Mouse (Mus musculus): ENCODE results near the gene Csmd2. TPM values are rescaled to one million over a fixed set of nuclear protein-coding genes. Genes with fewer than 3 reads are reported as not detected.
"Not testable (repeated sequence)": the region's sequence is repeated elsewhere in the genome, so short reads cannot be mapped to it uniquely, and the experiment has no call there.

Gene Csmd2
- total RNA-seq, 1 experiment, result 0.80 TPM

GRCm38 (mm10) chr4:128506878-128507277 lies 519.2 kb downstream of the Csmd2 start:
- no peaks in the 10 kb centered on the region for H3K9me3 ChIP-seq (ENCODE audit: control insufficient read depth, insufficient read depth, low read depth, low read length)
- H3K27ac ChIP-seq (ENCODE audit: insufficient read depth, low read depth, low read length, poor library complexity, severe bottlenecking), result no peak overlapping the region
- no peak for DNase-seq (ENCODE audit: low read depth, low spot score)
- H3K4me1 ChIP-seq (ENCODE audit: control insufficient read depth in 2 of 2, insufficient read depth in 2 of 2, low read length in 2 of 2, poor library complexity in 1 of 2), result no peaks in the 10 kb centered on the region
- H3K36me3 ChIP-seq (ENCODE audit: control insufficient read depth, insufficient read depth, low read length, poor library complexity, severe bottlenecking), result no peaks in the 10 kb centered on the region
- H3K4me3 ChIP-seq (ENCODE audit: insufficient read depth in 1 of 2, low read depth in 1 of 2, low read length in 2 of 2, poor library complexity in 1 of 2, severe bottlenecking in 1 of 2), result no peak overlapping the region
- H3K9ac ChIP-seq (ENCODE audit: insufficient read depth, low read depth, low read length, poor library complexity, severe bottlenecking), result no peak overlapping the region
- in situ Hi-C loops (cut with MboI; ENCODE audit: low sequenced_read_pairs in 2 of 2, unreplicated experiment in 2 of 2), result no loop called here
- TF ChIP-seq CHD2 (IDR thresholded peaks at IDR 0.05; ENCODE audit: low read depth, low read length) (no peak), ZC3H11A (IDR thresholded peaks at IDR 0.05; ENCODE audit: borderline replicate concordance, low read depth, low read length) (no peak), HCFC1 (IDR thresholded peaks at IDR 0.05; ENCODE audit: borderline replicate concordance, insufficient read depth, low read length) (no peak), ZNF384 (IDR thresholded peaks at IDR 0.05; ENCODE audit: low read depth, low read length) (no peak), MAFK (IDR thresholded peaks at IDR 0.05; ENCODE audit: insufficient read depth, low read depth, low read length) (no peak)

DNA sequence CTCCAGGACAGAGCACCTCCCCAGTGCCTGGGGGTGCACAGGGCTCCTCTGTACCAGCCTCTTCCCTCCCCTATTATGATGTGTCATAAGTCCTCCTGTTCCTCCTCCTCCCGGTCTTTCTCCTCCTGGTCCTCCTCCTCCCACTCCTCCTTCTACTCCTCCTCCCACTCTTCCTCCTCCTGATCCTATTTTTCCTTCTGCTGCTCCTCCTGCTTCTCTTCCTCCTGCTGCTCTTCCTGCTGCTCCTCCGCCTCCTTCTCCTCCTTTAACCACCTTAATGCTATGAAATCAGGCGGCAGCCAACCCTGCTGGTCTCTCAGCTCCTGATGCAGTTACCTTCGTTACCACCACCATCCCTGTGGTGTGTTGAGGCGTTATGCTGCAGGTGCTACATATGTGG lies 522.2 kb downstream of the Csmd2 start:
- no peak for TF ChIP-seq CHD2 (IDR thresholded peaks at IDR 0.05; ENCODE audit: low read depth, low read length)
- no peak for TF ChIP-seq ZNF384 (IDR thresholded peaks at IDR 0.05; ENCODE audit: low read depth, low read length)
- TF ChIP-seq ZC3H11A (IDR thresholded peaks at IDR 0.05; ENCODE audit: borderline replicate concordance, low read depth, low read length), result no peak
- no peak for TF ChIP-seq HCFC1 (IDR thresholded peaks at IDR 0.05; ENCODE audit: borderline replicate concordance, insufficient read depth, low read length)
- TF ChIP-seq MAFK (IDR thresholded peaks at IDR 0.05; ENCODE audit: insufficient read depth, low read depth, low read length), result no peak
- in situ Hi-C loops (cut with MboI; ENCODE audit: low sequenced_read_pairs in 2 of 2, unreplicated experiment in 2 of 2), result no loop called here

GRCm38 (mm10) chr4:128514496-128514895 lies 526.8 kb downstream of the Csmd2 start:
- H3K36me3 ChIP-seq (ENCODE audit: control insufficient read depth, insufficient read depth, low read length, poor library complexity, severe bottlenecking), result no peaks in the 10 kb centered on the region
- H3K4me3 ChIP-seq (ENCODE audit: insufficient read depth in 1 of 2, low read depth in 1 of 2, low read length in 2 of 2, poor library complexity in 1 of 2, severe bottlenecking in 1 of 2), result no peak overlapping the region
- H3K4me1 ChIP-seq (ENCODE audit: control insufficient read depth in 2 of 2, insufficient read depth in 2 of 2, low read length in 2 of 2, poor library complexity in 1 of 2), result no peaks in the 10 kb centered on the region
- H3K9ac ChIP-seq (ENCODE audit: insufficient read depth, low read depth, low read length, poor library complexity, severe bottlenecking), result no peak overlapping the region
- no peaks in the 10 kb centered on the region for H3K9me3 ChIP-seq (ENCODE audit: control insufficient read depth, insufficient read depth, low read depth, low read length)
- TF ChIP-seq HCFC1 (IDR thresholded peaks at IDR 0.05; ENCODE audit: borderline replicate concordance, insufficient read depth, low read length), result no peak
- TF ChIP-seq ZC3H11A (IDR thresholded peaks at IDR 0.05; ENCODE audit: borderline replicate concordance, low read depth, low read length), result no peak
- TF ChIP-seq CHD2 (IDR thresholded peaks at IDR 0.05; ENCODE audit: low read depth, low read length), result no peak
- no peak for TF ChIP-seq ZNF384 (IDR thresholded peaks at IDR 0.05; ENCODE audit: low read depth, low read length)
- TF ChIP-seq MAFK (IDR thresholded peaks at IDR 0.05; ENCODE audit: insufficient read depth, low read depth, low read length), result no peak
- H3K27ac ChIP-seq (ENCODE audit: insufficient read depth, low read depth, low read length, poor library complexity, severe bottlenecking), result no peak overlapping the region
- in situ Hi-C loops (cut with MboI; ENCODE audit: low sequenced_read_pairs in 2 of 2, unreplicated experiment in 2 of 2), result no loop called here
- no peak for DNase-seq (ENCODE audit: low read depth, low spot score)

More for the DNA sequence above, 522.2 kb downstream of the Csmd2 start:
- Histone ChIP-seq H3K27ac (ENCODE audit: insufficient read depth, low read depth, low read length, poor library complexity, severe bottlenecking) (no peak overlapping the region), H3K36me3 (ENCODE audit: control insufficient read depth, insufficient read depth, low read length, poor library complexity, severe bottlenecking) (no peaks in the 10 kb centered on the region), H3K4me3 (ENCODE audit: insufficient read depth in 1 of 2, low read depth in 1 of 2, low read length in 2 of 2, poor library complexity in 1 of 2, severe bottlenecking in 1 of 2) (no peak overlapping the region), H3K9ac (ENCODE audit: insufficient read depth, low read depth, low read length, poor library complexity, severe bottlenecking) (no peak overlapping the region), H3K4me1 (ENCODE audit: control insufficient read depth in 2 of 2, insufficient read depth in 2 of 2, low read length in 2 of 2, poor library complexity in 1 of 2) (no peaks in the 10 kb centered on the region), H3K9me3 (ENCODE audit: control insufficient read depth, insufficient read depth, low read depth, low read length) (no peaks in the 10 kb centered on the region)
- no peak for DNase-seq (ENCODE audit: low read depth, low spot score)

DNA sequence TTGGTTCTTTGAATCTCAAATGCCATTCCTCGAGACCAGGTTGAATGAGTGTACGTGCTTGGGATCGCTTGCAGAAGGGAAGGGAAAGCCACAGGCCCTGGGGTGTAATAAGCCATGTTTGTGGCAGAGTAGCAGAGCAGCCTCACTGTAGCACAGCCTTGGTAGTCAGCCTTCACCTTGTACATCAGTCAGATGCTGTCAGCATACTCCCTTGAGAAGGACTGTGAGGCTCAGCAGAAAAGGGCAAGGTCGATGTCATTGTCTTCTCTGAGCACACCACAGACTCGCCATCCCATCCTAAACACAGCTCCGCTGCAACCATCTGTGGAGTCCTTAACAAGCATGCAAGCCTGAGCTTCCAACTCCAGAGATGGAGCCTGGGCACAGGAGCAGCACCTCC lies 533.6 kb downstream of the Csmd2 start:
- H3K9ac ChIP-seq (ENCODE audit: insufficient read depth, low read depth, low read length, poor library complexity, severe bottlenecking), result no peak overlapping the region
- H3K9me3 ChIP-seq (ENCODE audit: control insufficient read depth, insufficient read depth, low read depth, low read length), result no peaks in the 10 kb centered on the region
- no peaks in the 10 kb centered on the region for H3K4me1 ChIP-seq (ENCODE audit: control insufficient read depth in 2 of 2, insufficient read depth in 2 of 2, low read length in 2 of 2, poor library complexity in 1 of 2)
- no peaks in the 10 kb centered on the region for H3K36me3 ChIP-seq (ENCODE audit: control insufficient read depth, insufficient read depth, low read length, poor library complexity, severe bottlenecking)
- no peak for DNase-seq (ENCODE audit: low read depth, low spot score)
- no peak overlapping the region for H3K4me3 ChIP-seq (ENCODE audit: insufficient read depth in 1 of 2, low read depth in 1 of 2, low read length in 2 of 2, poor library complexity in 1 of 2, severe bottlenecking in 1 of 2)
- no peak overlapping the region for H3K27ac ChIP-seq (ENCODE audit: insufficient read depth, low read depth, low read length, poor library complexity, severe bottlenecking)
- TF ChIP-seq MAFK (IDR thresholded peaks at IDR 0.05; ENCODE audit: insufficient read depth, low read depth, low read length), result no peak
- TF ChIP-seq HCFC1 (IDR thresholded peaks at IDR 0.05; ENCODE audit: borderline replicate concordance, insufficient read depth, low read length), result no peak
- TF ChIP-seq ZC3H11A (IDR thresholded peaks at IDR 0.05; ENCODE audit: borderline replicate concordance, low read depth, low read length), result no peak
- no peak for TF ChIP-seq CHD2 (IDR thresholded peaks at IDR 0.05; ENCODE audit: low read depth, low read length)
- TF ChIP-seq ZNF384 (IDR thresholded peaks at IDR 0.05; ENCODE audit: low read depth, low read length), result no peak
- in situ Hi-C loops (cut with MboI; ENCODE audit: low sequenced_read_pairs in 2 of 2, unreplicated experiment in 2 of 2), result no loop called here

GRCm38 (mm10) chr4:128543378-128543777 lies 555.7 kb downstream of the Csmd2 start:
- peak; percentile 17 for DNase-seq (ENCODE audit: low read depth, low spot score)
- no peak overlapping the region for H3K4me3 ChIP-seq (ENCODE audit: insufficient read depth in 1 of 2, low read depth in 1 of 2, low read length in 2 of 2, poor library complexity in 1 of 2, severe bottlenecking in 1 of 2)
- H3K4me1 ChIP-seq (ENCODE audit: control insufficient read depth in 2 of 2, insufficient read depth in 2 of 2, low read length in 2 of 2, poor library complexity in 1 of 2), result no peaks in the 10 kb centered on the region
- H3K36me3 ChIP-seq (ENCODE audit: control insufficient read depth, insufficient read depth, low read length, poor library complexity, severe bottlenecking), result no peaks in the 10 kb centered on the region
- H3K27ac ChIP-seq (ENCODE audit: insufficient read depth, low read depth, low read length, poor library complexity, severe bottlenecking), result no peak overlapping the region
- H3K9ac ChIP-seq (ENCODE audit: insufficient read depth, low read depth, low read length, poor library complexity, severe bottlenecking), result no peak overlapping the region
- TF ChIP-seq HCFC1 (IDR thresholded peaks at IDR 0.05; ENCODE audit: borderline replicate concordance, insufficient read depth, low read length) (no peak), CHD2 (IDR thresholded peaks at IDR 0.05; ENCODE audit: low read depth, low read length) (no peak), ZNF384 (IDR thresholded peaks at IDR 0.05; ENCODE audit: low read depth, low read length) (0 out of 2 replicates have a peak, but pooled peaks have one; percentile 17), MAFK (IDR thresholded peaks at IDR 0.05; ENCODE audit: insufficient read depth, low read depth, low read length) (no peak), ZC3H11A (IDR thresholded peaks at IDR 0.05; ENCODE audit: borderline replicate concordance, low read depth, low read length) (peak; percentile 59)
- in situ Hi-C loops (cut with MboI; ENCODE audit: low sequenced_read_pairs in 2 of 2, unreplicated experiment in 2 of 2), result no loop called here
- H3K9me3 ChIP-seq (ENCODE audit: control insufficient read depth, insufficient read depth, low read depth, low read length), result no peaks in the 10 kb centered on the region

DNA sequence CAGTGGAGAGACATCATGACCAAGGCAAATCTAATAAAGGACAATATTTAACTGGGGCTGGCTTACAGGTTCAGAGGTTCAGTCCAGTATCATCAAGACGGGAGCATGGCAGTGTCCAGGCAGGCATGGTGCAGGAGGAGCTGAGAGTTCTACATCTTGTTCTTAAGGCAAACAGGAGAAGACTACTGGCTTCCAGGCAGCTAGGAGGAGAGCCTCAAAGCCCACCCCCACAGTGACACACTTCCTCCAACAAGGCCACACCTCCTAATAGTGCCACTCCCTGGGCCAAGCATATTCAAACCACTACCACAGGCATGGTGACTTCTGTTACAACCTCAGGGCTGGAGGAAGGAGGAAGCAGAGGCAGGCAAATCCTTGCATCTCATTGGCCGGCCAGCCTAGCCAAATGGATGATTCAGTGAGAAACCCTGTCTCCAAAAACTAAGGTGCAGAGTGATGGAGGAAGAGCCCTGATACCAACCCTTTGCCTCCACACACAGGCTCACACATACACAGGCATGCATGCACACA lies 556.4 kb downstream of the Csmd2 start:
- H3K4me1 ChIP-seq (ENCODE audit: control insufficient read depth in 2 of 2, insufficient read depth in 2 of 2, low read length in 2 of 2, poor library complexity in 1 of 2); H3K9ac ChIP-seq (ENCODE audit: insufficient read depth, low read depth, low read length, poor library complexity, severe bottlenecking); in situ Hi-C loops (cut with MboI; ENCODE audit: low sequenced_read_pairs in 2 of 2, unreplicated experiment in 2 of 2); H3K4me3 ChIP-seq (ENCODE audit: insufficient read depth in 1 of 2, low read depth in 1 of 2, low read length in 2 of 2, poor library complexity in 1 of 2, severe bottlenecking in 1 of 2); H3K27ac ChIP-seq (ENCODE audit: insufficient read depth, low read depth, low read length, poor library complexity, severe bottlenecking); H3K36me3 ChIP-seq (ENCODE audit: control insufficient read depth, insufficient read depth, low read length, poor library complexity, severe bottlenecking); H3K9me3 ChIP-seq (ENCODE audit: control insufficient read depth, insufficient read depth, low read depth, low read length); DNase-seq (ENCODE audit: low read depth, low spot score): not testable (repeated sequence)
